Mouse (Mus musculus): Measurements from ENCODE around the gene Vrtn.

Vrtn gene

DNA sequence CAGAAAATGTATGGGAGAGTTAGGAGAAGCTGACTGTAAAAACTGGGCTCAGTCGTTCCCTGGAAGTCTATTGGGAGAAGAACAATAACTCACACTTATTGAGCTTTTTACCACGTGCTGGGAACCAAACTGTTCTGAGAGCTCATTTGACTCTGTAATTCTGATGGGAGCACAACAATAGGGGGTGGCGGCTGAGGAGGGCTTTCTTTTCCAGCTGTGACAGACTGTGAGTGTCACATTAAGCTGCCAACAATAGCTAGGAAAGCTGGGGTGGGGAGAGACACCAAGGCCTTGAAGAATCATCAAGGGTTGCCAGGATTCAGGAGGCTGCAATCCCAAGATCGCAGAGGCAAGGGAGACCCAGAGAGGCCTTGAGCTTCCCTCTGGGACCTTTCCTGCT lies 45.4 kb downstream of the Vrtn start:
- intact Hi-C loops (cut with DNase I), result no loop called here

- intact Hi-C loops (cut with DNase I), result no loop called here
Measured at GRCm38 (mm10) chr12:84687531-84687930, 46.7 kb downstream of the Vrtn start.

DNA sequence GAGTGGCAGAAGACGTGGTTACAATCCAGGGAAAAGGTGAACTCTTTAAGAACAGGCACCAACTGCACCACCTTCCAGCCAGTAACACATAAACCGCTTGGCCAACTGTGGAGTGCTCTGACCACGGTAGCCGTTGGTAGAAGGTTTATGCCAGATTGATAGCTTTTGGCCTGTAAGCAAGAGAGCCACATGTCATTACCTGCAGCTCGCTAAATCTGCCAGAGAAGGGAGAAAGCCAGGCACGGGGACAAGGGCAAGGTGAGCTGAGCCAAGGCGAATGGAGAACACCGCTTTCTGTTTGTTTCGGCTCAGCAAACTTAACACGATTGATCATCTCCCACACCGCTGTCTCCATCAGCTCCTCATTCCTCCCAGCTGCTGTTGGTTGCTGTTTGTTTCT lies 48.2 kb downstream of the Vrtn start:
- intact Hi-C loops (cut with DNase I), result no loop called here

DNA sequence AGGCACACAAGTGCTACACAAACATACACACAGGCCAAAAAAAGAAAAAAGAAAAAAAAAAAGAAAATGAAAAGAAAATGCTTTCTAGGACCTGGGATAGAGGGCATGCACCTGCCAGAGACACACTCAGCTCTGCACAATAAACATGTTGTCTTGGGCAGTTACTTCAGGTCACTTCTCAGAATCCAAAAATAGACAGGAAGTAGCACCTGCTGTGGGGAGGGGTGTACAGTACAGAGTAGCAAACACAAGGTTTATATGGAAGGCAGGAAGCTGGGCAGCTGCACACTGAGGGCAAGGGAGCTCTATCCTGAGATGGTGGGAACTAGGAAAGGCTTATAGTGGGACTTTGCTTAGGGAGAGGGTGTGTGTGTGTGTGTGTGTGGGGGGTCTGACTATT lies 50.5 kb downstream of the Vrtn start:
- intact Hi-C loops (cut with DNase I), result no loop called here

DNA sequence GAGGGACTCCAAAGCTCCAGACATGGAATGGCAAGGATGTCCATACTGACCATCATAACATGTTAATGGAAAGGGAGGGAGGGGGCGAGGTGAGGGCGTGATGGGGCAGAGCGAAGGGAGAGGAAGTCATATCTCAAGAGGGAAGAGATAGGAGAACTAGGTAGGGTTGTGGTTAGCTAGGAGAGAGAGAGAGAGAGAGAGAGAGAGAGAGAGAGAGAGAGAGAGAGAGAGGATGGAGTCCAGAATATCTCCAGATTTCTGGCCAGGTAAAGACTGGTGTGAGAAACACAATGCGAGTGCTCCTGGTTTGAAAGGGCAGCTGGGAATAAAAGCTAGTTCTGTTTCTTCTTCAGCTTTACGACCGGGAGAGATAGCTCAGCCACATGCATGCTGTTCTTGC lies 51.3 kb downstream of the Vrtn start:
- intact Hi-C loops (cut with DNase I), result no loop called here

- intact Hi-C loops (cut with DNase I), result no loop called here
Measured at GRCm38 (mm10) chr12:84698319-84699081, 57.7 kb downstream of the Vrtn start, which contains the start of gene Syndig1l. Gene Syndig1l (minus strand): TSS chr12:84698831.

Data from adrenal gland (tissue).